Mouse (Mus musculus): ENCODE measurements around the gene Rtp4. TPM values are rescaled to one million over a fixed set of nuclear protein-coding genes. Genes with fewer than 3 reads are reported as not detected.

Gene Rtp4
- polyA plus RNA-seq, 1 experiment from 2014 or later, result 24.0 TPM

DNA sequence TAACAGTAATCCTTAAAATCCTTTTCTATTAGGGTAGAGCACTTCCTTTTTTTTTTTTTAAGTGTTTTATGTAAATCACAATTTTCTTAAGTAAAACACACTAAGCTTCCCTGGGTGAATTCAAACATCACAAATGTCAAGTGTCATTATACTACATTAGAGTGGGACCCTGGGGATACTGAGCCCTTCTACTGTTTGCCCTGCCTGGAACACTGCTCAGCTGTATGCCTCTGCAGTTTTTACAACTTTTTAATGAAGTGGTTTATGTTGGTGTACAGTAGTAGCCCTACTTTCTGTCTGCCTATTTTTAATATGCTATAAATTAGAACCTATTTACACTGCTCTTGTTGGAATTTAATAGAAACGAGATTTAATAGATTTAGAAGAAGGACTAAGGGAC lies 22.2 kb upstream of the Rtp4 start:
- H3K4me2 ChIP-seq (ENCODE audit: low read depth, low read length), result no peak overlapping the region
- WGBS (ENCODE audit: insufficient replicate concordance), result 31% methylated on average over 1 of the region's 1 CpGs
- H3K4me1 ChIP-seq (ENCODE audit: insufficient read depth), result peaks cover 52% of the 10 kb centered on the region
- H3K4me3 ChIP-seq (ENCODE audit: low read depth, low read length), result no peak overlapping the region
- no peaks in the 10 kb centered on the region for H3K9me3 ChIP-seq (ENCODE audit: low read length)
- ATAC-seq (no peak), DNase-seq (no peak)
- TF ChIP-seq CTCF (IDR thresholded peaks at IDR 0.05; ENCODE audit: low read depth) (no peak), EP300 (IDR thresholded peaks at IDR 0.05; ENCODE audit: low read depth) (no peak)
- no peaks in the 10 kb centered on the region for H3K27me3 ChIP-seq (ENCODE audit: insufficient read depth, low read length)
- no peak overlapping the region for H3K9ac ChIP-seq (replicated peaks)
- H3K36me3 ChIP-seq (replicated peaks; ENCODE audit: insufficient read depth, low read length), result no peaks in the 10 kb centered on the region; the same call in 1 of the 2 replicates
- H3K27ac ChIP-seq (ENCODE audit: low read depth), result peak overlapping the region; percentile 82

DNA sequence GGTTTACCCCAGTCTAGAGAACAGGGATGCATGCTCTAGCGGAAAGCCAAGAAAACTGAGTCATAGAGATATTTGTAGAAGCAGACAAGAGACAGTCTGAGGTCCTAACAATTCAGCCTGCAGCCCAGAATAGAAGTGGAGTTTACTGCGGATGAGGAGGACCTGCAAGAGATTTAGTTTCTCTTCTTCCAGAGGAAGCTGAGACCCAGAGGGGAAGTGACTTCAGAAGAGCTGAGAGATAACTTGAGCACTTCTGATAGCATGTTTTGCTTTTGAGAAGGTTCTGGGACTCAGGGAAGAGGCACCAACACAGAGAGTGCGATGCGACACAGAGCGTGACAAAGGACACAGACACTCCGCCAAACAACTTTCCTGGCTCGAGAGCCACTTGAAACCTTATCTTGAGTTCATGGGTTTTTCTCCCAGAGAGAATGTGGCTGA lies 21.4 kb upstream of the Rtp4 start:
- ATAC-seq (no peak), DNase-seq (no peak)
- H3K4me1 ChIP-seq (ENCODE audit: insufficient read depth), result peaks cover 55% of the 10 kb centered on the region
- H3K9ac ChIP-seq (replicated peaks), result no peak overlapping the region
- no peak for TF ChIP-seq CTCF (IDR thresholded peaks at IDR 0.05; ENCODE audit: low read depth)
- TF ChIP-seq EP300 (IDR thresholded peaks at IDR 0.05; ENCODE audit: low read depth), result no peak
- H3K4me2 ChIP-seq (ENCODE audit: low read depth, low read length), result peak overlapping the region; percentile 14; the same call in 1 of the 2 replicates
- no peak overlapping the region for H3K4me3 ChIP-seq (ENCODE audit: low read depth, low read length)
- peak overlapping the region; percentile 82 for H3K27ac ChIP-seq (ENCODE audit: low read depth)
- H3K9me3 ChIP-seq (ENCODE audit: low read length), result no peaks in the 10 kb centered on the region
- WGBS (ENCODE audit: insufficient replicate concordance), result 41% methylated on average over 7 of the region's 7 CpGs
- H3K36me3 ChIP-seq (replicated peaks; ENCODE audit: insufficient read depth, low read length), result peaks cover 4% of the 10 kb centered on the region; the same call in 1 of the 2 replicates
- H3K27me3 ChIP-seq (ENCODE audit: insufficient read depth, low read length), result no peaks in the 10 kb centered on the region

DNA sequence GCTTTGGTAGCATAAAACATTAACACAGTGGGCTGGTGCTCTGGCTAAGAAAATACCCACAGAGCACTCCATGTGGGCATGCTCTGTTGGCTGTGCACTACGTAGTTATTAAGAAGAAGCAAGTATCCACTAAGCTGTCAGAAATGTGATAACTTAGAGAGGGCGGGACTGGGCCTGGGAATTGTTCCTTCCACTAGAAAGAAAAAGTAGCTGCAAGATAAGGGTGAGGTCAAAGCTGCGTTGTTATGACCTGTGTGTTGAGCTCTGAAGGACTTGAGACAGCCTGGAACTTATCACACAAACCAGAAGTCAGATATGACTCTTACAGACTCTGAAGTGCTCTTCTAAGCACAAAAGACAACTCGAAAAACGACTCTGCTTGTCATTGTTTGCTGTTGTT lies 19.5 kb upstream of the Rtp4 start:
- peaks cover 63% of the 10 kb centered on the region for H3K4me1 ChIP-seq (ENCODE audit: insufficient read depth)
- no peak overlapping the region for H3K4me3 ChIP-seq (ENCODE audit: low read depth, low read length)
- no peak overlapping the region for H3K4me2 ChIP-seq (ENCODE audit: low read depth, low read length)
- peak overlapping the region; percentile 86 for H3K27ac ChIP-seq (ENCODE audit: low read depth)
- no peak; the same call in 1 of the 2 replicates for ATAC-seq
- H3K9ac ChIP-seq (replicated peaks), result no peak overlapping the region
- WGBS (ENCODE audit: insufficient replicate concordance), result 41% methylated on average over 5 of the region's 5 CpGs
- TF ChIP-seq CTCF (IDR thresholded peaks at IDR 0.05; ENCODE audit: low read depth) (no peak), EP300 (IDR thresholded peaks at IDR 0.05; ENCODE audit: low read depth) (no peak)
- H3K9me3 ChIP-seq (ENCODE audit: low read length), result no peaks in the 10 kb centered on the region
- no peaks in the 10 kb centered on the region for H3K27me3 ChIP-seq (ENCODE audit: insufficient read depth, low read length)
- DNase-seq, result no peak
- H3K36me3 ChIP-seq (replicated peaks; ENCODE audit: insufficient read depth, low read length), result peaks cover 7% of the 10 kb centered on the region; the same call in 1 of the 2 replicates

DNA sequence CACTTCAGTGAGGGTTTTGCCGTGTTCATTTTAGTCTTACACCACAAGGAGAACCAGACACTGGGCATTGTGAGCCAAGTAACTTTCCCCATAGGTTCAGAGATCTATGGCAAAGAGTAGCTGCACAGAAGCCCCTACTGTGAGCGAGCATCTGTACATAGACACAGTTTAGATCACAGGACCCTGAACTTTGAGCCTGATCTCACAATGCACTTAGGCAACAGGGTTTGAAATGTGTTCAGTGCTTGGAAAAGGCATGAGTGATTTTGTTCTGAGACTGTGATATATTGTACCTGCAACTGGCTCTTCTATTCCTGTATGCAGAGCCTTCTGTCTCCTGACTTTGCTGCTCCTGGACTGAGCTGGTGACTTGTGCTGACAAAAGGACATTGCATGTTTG lies 18.8 kb upstream of the Rtp4 start:
- Histone ChIP-seq H3K4me3 (ENCODE audit: low read depth, low read length) (no peak overlapping the region), H3K4me1 (ENCODE audit: insufficient read depth) (peaks cover 70% of the 10 kb centered on the region), H3K4me2 (ENCODE audit: low read depth, low read length) (no peak overlapping the region), H3K9me3 (ENCODE audit: low read length) (no peaks in the 10 kb centered on the region), H3K36me3 (replicated peaks; ENCODE audit: insufficient read depth, low read length) (peaks cover 7% of the 10 kb centered on the region; the same call in 1 of the 2 replicates), H3K27ac (ENCODE audit: low read depth) (peak overlapping the region; percentile 86), H3K27me3 (ENCODE audit: insufficient read depth, low read length) (no peaks in the 10 kb centered on the region), H3K9ac (replicated peaks) (no peak overlapping the region)
- WGBS (ENCODE audit: insufficient replicate concordance), result 43% methylated on average over 2 of the region's 2 CpGs
- DNase-seq, result no peak
- peak; percentile 71 for ATAC-seq
- no peak for TF ChIP-seq EP300 (IDR thresholded peaks at IDR 0.05; ENCODE audit: low read depth)
- TF ChIP-seq CTCF (IDR thresholded peaks at IDR 0.05; ENCODE audit: low read depth), result no peak

DNA sequence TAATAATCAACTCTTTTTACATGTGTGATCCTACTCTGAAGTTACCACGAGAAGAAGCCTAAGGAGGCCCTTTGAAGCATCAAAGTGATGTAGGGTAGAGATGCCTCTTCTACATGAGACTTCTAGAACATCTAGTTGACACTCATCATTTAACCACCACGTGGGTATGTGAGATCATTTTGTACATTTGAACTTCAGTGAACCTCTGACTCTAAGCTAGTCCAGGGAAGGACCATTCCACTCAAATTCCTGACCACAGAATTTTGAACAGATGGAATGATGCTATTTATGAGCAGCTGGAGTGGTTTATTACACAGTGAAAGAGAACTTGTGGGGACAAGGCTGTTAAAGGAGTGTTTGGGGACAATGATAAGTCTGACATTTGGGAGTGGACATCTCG lies 17.6 kb upstream of the Rtp4 start:
- WGBS (ENCODE audit: insufficient replicate concordance), result 51% methylated on average over 3 of the region's 3 CpGs
- H3K9ac ChIP-seq (replicated peaks), result no peak overlapping the region
- peaks cover 7% of the 10 kb centered on the region; the same call in 1 of the 2 replicates for H3K36me3 ChIP-seq (replicated peaks; ENCODE audit: insufficient read depth, low read length)
- peak overlapping the region; percentile 86 for H3K27ac ChIP-seq (ENCODE audit: low read depth)
- H3K4me1 ChIP-seq (ENCODE audit: insufficient read depth), result peaks cover 66% of the 10 kb centered on the region
- DNase-seq (no peak), ATAC-seq (no peak)
- H3K4me3 ChIP-seq (ENCODE audit: low read depth, low read length), result no peak overlapping the region
- H3K9me3 ChIP-seq (ENCODE audit: low read length), result no peaks in the 10 kb centered on the region
- no peak for TF ChIP-seq CTCF (IDR thresholded peaks at IDR 0.05; ENCODE audit: low read depth)
- no peak for TF ChIP-seq EP300 (IDR thresholded peaks at IDR 0.05; ENCODE audit: low read depth)
- H3K27me3 ChIP-seq (ENCODE audit: insufficient read depth, low read length), result no peaks in the 10 kb centered on the region
- no peak overlapping the region for H3K4me2 ChIP-seq (ENCODE audit: low read depth, low read length)

DNA sequence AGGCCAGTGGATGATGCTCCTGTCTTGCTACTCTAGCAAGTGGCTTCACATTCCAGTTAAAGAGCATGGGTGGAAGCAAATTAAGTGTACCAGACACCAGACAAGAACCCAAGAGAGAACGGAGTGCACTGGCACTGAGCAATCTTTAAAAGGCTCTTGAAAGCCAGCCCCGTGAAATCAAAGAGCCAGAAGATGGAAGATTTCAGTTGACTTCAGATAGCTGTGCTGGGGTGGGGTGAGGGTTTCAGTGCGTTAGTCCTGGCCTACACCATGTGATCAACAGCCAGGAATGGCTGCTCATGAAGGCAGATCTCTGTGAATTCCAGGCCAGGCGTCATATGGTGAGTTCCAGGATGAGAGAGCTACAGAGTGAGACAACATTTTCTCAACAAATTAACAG lies 16.7 kb upstream of the Rtp4 start:
- WGBS (ENCODE audit: insufficient replicate concordance), result 82% methylated on average over 4 of the region's 4 CpGs

More for the DNA sequence above, 16.7 kb upstream of the Rtp4 start:
- peaks cover 61% of the 10 kb centered on the region for H3K4me1 ChIP-seq (ENCODE audit: insufficient read depth)
- ATAC-seq, result no peak
- DNase-seq, result no peak
- no peaks in the 10 kb centered on the region for H3K9me3 ChIP-seq (ENCODE audit: low read length)
- H3K4me3 ChIP-seq (ENCODE audit: low read depth, low read length), result no peak overlapping the region
- peaks cover 7% of the 10 kb centered on the region; the same call in 1 of the 2 replicates for H3K36me3 ChIP-seq (replicated peaks; ENCODE audit: insufficient read depth, low read length)
- H3K27me3 ChIP-seq (ENCODE audit: insufficient read depth, low read length), result no peaks in the 10 kb centered on the region
- H3K4me2 ChIP-seq (ENCODE audit: low read depth, low read length), result no peak overlapping the region
- peak overlapping the region; percentile 44; the same call in 1 of the 2 replicates for H3K27ac ChIP-seq (ENCODE audit: low read depth)
- H3K9ac ChIP-seq (replicated peaks), result no peak overlapping the region
- TF ChIP-seq CTCF (IDR thresholded peaks at IDR 0.05; ENCODE audit: low read depth) (no peak), EP300 (IDR thresholded peaks at IDR 0.05; ENCODE audit: low read depth) (no peak)
